Mouse (Mus musculus) CD4-positive, CD25-positive, alpha-beta regulatory T cell (primary cell): ENCODE measurements around the gene Tlr4. TPM values are rescaled to one million over a fixed set of nuclear protein-coding genes. Genes with fewer than 3 reads are reported as not detected.

Experiments used
- polyA plus RNA-seq: library from polyadenylated mRNA; unstranded; fragments of 100-300 nt; shearing (Covaris generic); gene quantifications from one replicate; pipeline ENCODE4 v1.2.1, GENCODE M21; 2017

Tlr4 gene
- 0.50 TPM for polyA plus RNA-seq

GRCm38 (mm10) chr4:66827463-66828162 is at the start of gene Tlr4:
Gene Tlr4, plus strand, starts transcription at chr4:66827584.

